Mouse (Mus musculus): ENCODE results near the gene Tanc2.

Gene Tanc2

DNA sequence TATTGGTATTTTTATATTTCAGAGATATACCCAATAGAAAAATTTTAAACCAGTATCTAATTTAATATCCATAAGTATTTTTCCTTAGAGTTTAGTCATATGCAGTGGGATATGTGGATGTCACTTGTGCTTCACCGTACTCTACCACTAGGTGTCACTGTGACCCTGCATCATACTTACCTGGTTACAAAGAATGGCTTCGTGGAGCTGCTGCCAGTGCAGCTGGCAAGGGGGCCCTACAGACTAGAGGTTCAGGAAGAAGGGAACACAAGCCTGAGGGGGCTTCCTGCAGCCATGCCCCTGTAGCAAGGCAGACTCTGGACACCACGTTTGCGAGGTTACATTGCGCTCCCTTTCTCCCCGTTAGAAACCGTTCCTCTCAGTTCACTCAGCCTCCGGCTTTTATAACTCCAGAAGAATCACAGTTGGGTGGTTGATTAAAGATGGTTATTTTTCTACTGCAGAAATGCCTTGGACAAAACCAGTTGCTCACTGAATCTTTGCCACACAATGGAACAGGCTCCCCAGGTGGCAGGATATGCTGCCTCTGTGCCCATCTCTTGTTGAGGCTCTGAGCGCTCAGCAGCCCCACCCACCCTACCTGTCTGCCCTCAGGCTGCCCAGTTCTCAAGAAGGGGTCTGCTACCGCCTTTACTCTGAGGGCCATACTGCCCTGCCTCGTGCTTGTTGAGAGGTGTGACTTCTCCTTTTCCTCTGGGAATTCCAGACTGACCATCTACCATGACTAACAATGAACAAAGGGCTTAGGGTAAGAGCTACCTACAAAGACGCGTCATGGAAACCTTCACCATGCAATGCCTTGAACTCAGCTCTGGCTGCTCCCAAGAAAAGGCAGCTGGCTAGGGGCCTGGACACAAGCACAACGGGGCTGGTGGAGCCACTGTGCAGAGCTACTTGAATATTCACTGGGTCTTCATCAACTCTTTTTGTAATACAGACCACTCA, 337.6 kb downstream of the Tanc2 start:
- peak in 1 of 2 experiments; percentile 44 for DNase-seq (ENCODE audit: low spot score in 2 of 2)

DNA sequence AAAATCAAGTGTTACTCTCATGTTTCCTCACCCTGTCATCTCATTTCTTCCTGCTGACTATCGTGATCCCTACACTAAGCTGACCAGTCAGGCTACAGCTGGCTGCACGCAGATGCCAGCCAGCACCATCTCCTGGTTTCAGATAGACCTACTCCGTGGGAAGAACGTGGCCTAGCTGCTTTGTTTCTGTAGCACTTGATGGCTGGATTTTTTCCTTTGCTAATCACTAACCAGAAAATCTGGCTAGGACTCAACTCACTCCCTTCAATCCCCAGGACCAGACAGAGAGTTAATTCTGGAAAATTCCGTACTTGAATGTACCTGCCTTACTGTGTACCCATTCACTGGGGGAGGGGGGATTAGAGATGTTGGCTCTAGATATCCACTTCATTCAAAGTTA, 338.4 kb downstream of the Tanc2 start:
- DNase-seq (ENCODE audit: low spot score in 2 of 2): no peak

DNA sequence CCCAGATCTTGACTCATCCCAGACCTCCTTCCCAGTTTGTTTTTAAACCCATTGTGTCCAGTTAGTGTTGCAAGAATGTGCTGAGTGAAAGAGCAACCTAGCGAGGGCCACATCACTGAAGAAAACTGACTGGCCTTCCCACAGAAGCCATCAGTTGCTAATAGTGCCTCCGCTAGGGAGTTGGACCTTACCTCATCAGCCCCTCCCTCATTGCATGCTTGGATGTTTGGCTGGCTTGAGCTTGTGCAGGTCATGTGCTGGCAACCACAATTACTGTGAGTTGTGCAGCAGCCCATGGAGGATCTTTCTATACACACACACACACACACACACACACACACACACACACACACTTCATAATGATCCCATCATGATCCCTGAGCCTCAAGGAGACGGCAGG, 341.6 kb downstream of the Tanc2 start:
- DNase-seq (ENCODE audit: low spot score in 2 of 2): peak in 1 of 2 experiments; percentile 14

DNA sequence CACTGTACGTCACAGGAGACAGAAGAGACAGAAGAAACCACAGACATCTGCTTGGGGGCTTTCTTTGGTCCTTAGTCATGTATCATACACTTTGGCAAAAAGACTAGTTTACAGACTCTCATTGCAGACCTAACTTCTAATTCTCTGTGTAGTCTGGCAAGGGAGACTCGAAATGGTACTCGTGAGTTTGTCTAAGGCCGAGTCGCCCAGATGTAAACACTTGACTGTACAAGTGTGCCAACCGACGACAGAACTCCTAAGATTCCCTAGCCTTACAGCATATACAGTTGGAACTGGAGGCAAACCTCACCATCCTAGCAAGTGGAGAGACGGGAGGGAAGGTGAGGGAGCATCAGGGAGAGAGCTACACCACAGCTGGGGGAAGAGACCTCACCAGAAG, 344.0 kb downstream of the Tanc2 start:
- DNase-seq (ENCODE audit: low spot score in 2 of 2): peak in 1 of 2 experiments; percentile 14

DNA sequence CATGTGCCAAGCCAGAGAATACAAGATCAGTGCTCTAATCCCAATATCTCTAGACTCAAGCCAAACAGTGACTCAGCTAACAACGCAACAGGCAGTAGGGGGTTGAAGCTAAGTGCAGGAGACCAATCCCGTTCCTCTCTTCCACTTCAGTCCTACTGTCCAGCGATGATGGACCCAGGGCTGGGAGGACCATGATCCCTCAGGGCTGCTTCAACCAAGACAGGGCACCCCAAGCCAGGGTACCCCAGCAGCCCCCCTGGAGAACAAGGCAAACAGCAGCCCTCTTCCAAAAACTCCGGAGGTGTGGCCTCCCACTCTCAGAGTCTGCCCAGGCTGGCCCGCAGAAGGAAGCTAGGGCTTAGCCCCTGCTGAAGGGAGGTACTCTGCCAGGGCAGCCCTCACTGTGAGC, 344.5 kb downstream of the Tanc2 start:
- DNase-seq (ENCODE audit: low spot score in 2 of 2): peak in 1 of 2 experiments; percentile 27

DNA sequence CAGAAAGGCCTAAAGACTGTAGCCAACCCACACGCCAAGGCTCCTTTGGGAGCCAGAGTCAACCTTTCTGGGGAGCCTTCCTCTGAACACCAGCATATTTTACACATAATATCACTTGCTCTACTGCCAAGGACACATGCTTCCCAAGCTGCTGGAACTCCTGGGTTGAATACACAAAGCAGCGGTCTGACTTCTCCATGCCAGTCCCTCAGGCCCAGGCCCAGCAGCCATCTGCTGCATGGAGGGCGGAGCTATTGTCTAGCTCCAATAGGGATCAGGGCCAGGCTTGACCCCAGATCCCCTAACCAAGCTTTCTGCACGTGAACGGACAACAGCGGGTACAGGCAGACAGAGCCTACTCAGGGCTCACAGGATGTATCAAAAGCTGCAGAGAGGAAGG, 345.0 kb downstream of the Tanc2 start:
- DNase-seq (ENCODE audit: low spot score in 2 of 2): peak in 1 of 2 experiments; percentile 55

DNA sequence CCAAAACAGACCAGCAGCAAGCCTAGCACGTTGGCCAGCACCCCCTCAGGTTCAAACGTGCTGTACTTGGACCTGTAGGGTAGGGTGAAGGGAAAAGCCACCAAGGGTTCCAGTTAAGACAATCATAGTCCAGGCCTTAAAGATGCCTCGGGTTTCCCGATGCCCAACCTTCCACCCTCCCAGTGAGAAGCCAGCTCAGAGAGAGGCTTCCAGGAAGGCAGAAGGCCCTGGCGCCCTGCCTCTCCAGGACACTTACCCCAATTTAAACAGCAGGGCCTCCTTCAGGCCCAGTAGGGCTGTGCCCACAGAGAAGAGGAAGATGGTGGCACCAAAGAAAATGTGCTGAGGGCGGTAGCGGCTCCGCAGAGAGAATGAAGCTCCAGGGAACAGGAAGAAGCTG, 345.7 kb downstream of the Tanc2 start:
- DNase-seq (ENCODE audit: low spot score in 2 of 2): no peak

DNA sequence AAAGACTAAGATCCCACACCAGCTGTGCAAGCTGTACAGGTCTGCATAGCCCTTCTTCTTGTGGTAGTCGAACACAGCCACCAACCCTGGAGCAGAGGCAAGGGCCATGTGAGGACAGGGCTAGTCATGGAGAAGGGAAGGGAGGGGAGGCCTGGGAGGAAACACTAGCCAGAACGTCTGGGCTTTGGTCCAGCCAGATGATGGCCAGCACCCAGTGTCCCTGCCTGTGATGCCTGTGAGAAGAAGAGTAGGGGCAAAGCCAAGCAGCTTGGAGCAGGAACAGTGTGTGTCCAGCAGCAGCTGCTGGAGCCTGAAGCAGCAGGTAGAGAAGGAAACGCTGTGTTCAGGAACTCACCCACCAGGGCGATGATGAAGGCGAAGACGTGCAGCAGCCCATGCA, 346.4 kb downstream of the Tanc2 start:
- DNase-seq (ENCODE audit: low spot score in 2 of 2): peak in 1 of 2 experiments; percentile 77

DNA sequence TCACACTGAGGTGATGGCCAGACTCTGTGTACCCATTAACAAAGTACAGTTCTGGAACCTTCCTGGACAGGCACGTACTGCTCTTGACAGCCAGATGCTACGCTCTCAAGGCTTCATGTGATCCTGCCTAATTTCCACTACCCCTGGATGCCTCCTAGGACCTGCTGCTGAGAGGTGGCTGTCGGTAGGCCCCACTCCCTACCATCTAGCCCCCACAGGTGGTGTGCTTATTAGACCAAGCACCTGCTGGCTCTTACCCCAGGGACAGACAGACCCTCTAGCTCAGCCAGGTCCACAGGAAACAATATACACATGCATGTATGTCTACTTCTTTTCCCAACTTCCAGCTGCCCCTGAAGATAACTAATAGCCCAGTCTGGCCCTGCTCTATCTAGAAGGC, 347.2 kb downstream of the Tanc2 start:
- DNase-seq (ENCODE audit: low spot score in 2 of 2): no peak

DNA sequence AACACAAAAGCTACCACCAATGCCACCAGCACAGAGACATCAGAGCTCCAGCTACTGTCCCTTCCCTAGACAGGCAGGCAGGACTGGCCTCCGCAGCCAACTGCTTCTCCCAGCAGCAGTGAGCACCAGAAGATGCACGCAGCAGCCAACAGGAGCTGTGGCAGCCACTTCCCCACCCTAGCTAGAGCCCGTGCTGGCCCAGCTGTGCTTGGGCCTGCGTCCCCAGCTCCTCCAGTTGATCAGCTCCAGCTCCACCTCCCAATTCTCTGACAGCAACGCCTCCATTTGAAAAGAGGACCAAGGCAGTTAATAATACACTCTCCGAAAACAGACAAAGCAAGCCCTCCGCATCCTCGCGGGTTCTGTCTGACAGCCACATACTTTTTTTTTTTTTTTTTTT, 349.0 kb downstream of the Tanc2 start:
- DNase-seq (ENCODE audit: low spot score in 2 of 2): no peak

DNA sequence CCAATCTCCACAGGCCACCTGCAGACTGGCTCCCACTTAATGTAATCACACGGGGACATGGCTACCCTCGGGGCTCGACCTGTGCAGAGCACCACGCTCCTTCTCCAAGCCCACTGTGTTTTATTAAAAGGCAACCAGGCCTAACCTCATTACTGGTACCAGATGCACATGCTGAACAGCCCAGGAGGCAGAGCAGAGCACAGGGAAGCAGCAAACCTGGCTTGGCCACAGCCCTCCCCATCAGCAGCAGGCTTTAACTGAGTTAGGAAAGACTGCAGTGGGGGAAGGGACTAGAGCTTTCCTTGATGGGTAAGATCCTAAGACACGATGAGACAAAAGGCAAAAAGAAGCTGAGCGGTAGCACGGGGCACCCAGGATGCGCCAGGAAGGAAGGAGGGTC, 352.2 kb downstream of the Tanc2 start:
- DNase-seq (ENCODE audit: low spot score in 2 of 2): no peak

DNA sequence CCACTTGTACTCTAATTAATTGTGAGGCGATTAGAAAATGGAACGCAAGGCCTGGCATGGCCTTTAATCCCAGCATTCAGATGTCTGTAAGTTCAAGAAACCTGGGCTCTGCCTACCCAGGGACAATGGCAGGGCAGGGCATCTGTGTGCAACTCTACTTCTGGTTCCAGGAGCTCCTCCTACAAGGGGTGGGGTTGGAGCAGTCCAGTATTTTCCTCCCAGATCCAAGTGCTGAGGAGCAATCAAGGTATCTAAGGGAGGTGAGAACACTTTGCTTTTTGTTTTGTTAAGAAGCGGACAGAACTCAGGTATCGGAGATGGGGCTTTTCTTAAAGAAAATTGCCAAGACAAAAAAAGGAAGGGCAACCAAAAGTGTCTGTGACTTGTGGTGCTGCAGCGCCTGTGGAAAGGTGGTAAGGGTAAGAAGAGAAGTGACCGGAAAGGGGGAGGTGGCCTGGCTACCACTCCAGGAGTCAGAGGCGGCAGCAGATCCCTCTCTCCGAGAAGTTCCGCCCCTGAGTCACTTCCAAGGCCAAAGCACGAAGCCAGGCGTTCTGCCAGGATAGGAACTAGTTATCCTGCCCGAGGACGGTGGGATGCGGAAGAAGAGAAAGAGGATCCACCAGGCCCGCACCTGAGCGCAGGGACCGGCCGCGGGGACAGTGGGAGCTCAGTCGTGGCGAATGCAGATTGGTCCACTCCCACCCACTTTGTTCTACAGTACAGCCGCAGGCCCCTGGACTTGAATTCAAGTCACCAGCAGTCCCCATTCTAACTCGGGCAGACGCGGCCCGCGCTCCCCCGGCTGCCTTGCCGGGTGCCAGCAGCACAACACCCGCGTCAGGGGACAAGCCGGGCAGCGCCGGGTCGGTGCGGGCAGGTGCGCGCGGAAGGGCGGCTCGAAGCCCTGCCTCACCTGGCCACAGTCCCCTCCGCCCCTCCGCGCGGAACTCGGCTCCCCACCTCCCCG, 353.6 kb downstream of the Tanc2 start:
- peak in 1 of 2 experiments; percentile 55 for DNase-seq (ENCODE audit: low spot score in 2 of 2)

DNA sequence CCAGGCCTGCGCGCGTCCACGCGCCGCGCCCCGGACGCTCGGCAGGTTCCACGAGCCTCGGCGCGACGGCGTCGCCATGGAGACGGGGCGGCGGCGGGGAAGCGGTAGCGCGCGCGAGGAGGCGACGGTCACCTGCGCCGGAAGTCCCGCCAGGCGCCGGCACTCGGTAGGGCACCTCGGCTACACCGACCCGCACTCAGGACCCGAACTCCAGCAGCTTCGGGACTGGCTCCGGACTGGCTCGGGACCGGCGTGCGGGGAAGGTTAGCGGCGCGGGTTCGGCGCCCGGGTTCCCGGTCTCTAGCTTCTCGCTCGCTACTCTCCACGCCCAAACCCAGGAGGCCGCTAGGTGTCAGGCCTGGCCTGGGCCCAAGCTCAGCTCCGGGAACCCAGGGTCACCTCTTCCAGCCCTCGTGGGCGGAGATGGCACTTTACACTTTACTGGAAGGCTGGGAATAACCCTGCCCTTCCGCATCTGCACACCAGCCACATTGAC, 354.4 kb downstream of the Tanc2 start:
- DNase-seq (ENCODE audit: low spot score in 2 of 2): peak in 1 of 2 experiments; percentile 64

DNA sequence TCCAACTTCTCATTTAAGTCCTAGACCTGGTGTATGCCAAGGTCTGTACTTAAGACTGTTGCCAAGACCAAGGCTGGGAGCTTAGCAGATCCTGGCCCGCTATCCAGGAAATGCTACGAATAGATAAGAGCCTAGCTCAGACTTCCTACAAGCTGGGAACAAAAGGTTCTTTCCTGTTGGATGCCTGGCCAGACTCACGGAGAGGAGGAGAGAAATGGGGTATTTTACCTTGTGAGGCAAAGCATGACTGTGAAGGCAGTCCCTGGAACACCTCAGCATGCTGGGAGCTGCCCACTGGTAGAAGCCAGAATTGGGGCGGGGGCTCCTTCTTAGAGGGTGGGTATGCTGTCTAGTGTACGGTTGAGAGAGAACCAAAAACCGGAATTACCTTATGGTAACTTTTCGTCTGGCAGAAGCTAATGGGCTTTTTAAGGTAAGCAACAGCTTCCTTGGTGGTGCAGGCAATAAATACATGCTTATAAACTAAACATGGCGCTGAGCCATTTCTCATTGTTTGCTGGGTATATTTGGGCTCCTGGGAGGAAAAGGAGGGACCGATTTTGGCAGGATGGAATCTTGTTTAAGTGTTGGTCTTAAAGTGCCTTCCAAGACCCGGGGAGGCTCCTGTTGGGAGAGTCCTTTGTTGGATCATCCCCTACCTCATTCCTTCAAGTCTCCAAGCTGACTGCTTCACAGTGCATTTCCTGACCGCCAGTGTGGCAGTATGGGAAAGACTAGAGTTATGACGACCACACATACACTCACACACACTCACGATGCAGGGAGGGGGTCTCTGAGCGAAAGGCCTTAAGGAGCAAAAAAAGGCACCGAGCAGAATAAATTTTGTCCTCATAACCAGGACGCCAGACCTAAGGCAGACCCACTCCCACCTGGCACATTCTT, 355.2 kb downstream of the Tanc2 start:
- peak in 1 of 2 experiments; percentile 40 for DNase-seq (ENCODE audit: low spot score in 2 of 2)

DNA sequence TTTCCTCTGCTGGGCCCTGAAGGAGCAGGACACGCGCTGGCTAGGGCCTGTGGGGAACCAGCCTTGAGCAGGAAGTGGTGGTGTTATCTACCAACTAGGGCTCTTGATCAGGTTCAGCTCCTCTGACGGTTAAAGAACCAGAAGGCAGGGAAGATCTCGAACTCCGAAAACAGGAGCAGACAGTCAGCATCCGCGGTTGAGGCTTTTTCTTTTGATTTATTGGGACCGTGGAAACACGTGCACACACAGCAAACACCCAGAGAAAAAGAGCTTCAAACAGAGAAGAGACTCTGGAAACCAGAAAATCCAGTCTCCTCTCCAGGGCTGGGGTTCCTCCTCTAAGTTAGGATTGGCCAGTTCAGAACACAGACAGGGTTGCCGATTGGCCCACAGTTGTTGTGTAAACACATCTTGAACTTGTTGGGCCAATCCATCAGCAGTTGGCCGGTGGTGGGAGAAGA, 356.9 kb downstream of the Tanc2 start:
- no peak for DNase-seq (ENCODE audit: low spot score in 2 of 2)

DNA sequence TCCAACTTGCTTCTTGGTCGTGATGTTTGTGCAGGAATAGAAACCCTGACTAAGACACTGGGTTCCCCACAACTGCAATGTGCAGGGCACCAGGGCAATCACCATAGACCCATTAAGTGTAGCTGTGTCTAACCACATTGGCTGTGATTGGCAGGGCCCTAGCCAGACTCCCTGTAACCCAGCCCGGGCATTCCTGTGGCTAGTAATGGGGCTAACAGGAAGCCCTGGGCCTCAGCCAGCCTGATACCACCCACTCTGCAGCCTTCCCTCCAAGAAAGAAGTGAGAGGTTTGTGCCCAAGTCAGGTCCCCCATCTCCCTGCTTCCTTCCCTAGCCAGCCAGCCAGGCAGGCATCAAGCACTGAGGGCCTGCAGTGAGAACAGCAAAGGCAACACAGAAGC, 358.5 kb downstream of the Tanc2 start:
- DNase-seq (ENCODE audit: low spot score in 2 of 2): no peak

DNA sequence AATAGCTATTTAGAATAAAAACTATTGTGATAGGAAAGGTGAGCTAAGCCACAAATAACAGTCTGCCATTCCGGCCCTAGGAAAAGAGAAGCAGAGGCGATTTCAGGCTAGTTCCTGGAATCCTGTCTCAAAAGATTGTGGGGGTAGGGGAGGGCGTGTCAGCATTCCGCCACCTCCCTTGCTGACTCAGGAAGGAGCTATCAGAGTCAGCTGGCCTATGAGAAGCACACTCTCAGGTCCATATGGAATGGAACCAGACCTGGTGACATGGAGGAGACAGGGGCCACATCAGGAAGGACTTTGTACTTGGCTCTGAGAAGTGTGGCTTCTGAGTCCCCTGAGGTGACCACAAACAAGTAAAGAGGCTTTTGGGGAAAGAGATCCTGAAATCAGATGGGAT, 360.7 kb downstream of the Tanc2 start:
- no peak for DNase-seq (ENCODE audit: low spot score in 2 of 2)

DNA sequence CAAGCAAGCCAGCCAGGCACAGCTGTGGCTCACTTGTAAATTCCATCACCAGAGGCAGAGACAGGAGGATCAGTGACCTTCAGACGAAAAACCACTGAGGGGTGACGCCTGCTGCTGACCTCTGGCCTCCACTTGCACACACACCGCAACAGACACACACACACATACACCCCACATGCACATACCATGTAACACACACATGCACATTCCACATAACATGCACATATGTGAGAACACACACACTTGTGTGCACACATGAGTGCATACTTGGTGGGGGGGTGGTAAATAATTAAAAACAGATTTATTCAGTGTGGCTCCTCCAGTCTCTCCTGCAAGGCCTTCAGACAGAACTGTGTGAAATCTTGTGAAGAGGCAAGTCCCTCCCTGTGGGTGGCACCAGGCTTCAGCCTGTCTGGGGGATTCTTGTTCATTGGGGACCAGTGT, 361.8 kb downstream of the Tanc2 start:
- no peak for DNase-seq (ENCODE audit: low spot score in 2 of 2)

DNA sequence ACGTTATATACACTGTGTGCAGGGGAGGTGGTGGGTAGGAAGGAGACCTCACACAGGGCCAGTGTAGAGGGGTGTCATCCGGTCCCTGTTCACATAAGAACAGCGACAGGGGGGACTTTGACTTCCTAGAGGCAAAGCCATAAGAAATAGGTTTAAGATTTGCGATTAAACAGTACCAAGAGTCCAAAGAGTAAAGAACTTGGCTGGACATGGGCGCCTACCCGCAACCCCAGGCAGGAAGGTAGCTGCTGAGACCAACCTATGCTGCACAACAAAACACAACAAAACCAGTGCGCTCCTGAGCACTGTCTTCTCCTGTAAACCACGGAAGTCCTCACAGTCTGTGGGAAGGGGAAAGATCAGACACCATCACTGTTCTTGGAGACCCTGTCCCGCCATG, 362.3 kb downstream of the Tanc2 start:
- no peak for DNase-seq (ENCODE audit: low spot score in 2 of 2)

DNA sequence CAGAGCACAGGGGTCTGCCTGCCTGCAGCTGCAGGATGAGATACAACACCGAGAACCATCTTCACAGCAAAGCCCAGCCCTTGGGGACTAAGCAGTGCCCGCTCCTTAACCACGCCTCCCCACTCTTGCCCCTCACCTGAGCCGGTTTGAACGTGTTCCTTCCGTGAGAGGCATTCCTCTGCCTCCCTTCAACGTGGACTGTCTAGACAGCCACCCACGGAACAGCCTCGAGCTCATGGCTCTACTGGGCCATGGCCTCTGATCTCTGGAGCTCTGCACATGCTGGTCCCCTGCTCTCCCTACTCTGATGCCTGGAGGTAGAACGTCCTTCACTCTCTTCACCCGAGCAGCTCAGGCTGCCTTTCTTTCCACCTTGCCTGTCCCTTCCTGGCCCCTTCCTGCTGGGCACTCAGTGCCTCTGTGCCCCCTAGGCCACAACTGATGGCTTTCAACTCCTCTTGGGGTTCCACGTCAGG, 363.2 kb downstream of the Tanc2 start, which contains the start of gene Cyb561:
Gene Cyb561, minus strand, starts transcription at position 426 of the 476 bp plus-strand sequence.
- no peak for DNase-seq (ENCODE audit: low spot score in 2 of 2)

DNA sequence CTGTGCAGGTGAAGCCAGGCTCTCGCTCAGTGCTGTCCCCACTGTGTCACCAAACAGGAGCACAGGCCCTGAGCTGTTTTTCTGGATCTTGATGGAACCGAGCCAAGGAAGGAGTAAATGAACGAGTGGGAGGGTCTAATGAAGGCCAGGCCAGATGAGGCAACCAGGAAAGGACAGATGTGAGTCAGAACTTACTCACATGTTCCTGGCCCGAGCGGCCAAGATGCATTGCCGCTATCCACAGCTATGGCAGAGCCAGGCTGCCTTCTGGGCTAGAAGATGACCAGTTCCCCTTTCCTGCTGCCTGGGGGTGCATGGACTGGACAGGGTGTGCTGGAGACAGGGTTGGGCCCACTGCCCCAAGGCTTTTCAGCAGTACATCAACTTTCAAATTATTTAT, 363.6 kb downstream of the Tanc2 start:
- DNase-seq (ENCODE audit: low spot score in 2 of 2): no peak
